Mouse (Mus musculus): Measurements from ENCODE around the gene Ppp2r5d.

The Ppp2r5d gene

DNA sequence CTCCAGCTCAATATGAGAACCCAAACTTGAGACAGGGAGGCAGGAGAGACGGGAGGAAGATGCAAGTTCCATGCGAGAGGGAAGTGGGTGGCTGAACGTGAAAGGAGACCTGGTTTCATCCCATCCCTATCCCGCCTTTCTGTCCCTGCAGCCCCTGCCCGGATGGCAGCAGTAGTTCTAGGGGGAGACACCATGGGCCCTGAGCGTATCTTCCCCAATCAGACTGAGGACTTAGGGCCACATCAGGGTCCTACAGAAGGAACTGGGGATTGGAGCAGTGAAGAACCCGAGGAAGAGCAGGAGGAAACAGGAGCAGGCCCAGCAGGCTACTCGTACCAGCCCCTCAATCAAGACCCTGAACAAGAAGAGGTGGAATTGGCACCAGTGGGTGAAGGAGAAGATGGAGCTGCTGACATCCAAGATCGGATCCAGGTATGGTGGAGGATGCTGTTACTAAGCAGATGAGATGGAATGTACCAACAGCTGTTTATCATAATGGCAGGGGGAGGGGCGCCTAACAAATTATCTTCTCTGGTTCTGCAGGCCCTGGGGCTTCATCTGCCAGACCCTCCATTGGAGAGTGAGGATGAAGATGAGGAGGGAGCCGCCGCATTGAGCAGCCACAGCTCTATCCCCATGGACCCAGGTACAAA is 23.3 kb downstream of the Ppp2r5d start:
- WGBS: 25% methylated on average over 12 of the region's 12 CpGs

DNA sequence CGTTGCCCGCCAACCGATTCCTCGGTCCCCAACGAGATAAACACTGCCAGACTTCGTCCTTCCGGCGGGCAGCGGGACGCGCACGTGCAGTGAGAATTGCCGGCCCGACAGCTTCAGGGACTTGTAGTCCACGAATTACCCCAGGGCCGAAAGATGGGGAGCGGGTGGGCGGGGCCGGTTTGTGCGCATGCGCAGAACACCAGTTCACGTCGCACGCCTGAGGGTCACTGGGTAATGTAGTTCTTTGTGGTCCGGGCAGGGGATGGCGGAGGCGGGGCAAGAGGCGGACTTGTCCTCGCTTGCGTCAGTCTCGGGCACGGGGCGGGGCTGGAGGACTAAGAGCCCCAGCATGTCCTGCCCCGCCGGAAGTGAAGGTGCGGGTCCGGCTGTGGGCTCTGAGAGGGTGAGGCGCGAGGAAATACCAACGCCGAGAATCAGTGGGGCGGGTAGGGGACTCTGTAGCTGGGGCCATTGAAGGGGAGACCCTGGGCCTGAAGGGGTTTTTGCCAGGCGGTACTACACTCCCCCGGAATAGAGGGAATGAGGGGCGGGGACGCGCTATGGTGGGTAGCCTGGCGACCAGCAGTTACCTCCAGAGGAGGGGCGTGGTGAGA is 24.0 kb downstream of the Ppp2r5d start, which contains the start of gene Klhdc3:
Klhdc3 (minus strand) TSS at position 155 of the 614 bp plus-strand sequence.
- under 1% methylated on average over 49 of the region's 49 CpGs for WGBS

DNA sequence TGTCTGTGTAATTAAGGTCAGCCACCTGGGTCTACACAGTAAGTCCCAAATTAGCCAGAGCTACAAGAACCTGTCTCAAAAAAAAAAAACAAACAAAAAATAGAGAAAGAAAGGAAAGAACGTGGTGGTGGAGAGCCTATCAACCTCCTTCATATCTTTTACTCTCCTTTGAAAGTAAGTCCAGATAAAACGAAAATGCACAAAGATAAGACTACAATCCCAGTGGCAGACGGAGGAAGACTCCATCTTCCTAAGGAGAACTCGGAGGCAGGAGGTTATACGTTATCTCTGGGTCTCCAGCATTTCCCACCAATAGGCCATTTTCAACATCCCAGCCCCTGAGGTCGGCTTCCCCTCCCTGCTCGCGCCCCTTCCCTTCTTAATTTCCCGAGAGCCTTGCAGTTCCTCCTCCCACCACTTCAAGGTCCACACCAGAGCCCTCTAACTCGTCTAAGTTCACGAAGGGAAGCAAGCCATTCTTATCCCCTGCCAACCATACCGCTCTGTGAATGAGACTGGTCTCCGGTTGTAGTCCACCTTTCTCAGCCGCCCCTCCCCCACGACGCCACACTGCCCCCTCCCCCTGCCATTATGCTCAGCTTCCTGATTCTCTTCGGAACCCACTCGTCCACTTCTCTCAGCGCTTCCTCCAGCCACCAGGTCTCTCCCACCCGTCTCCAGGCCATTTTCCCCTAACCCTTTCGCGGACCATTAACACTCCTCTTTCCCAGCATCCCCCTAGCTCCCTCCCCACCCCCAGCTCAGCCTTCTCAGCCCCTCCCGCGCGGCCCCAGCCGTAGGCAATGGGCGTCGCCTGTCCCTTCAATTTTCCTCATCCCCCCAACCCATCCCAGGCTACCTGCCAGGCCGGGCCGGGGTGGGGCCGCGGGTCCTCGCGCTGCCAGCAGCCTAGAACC is 24.8 kb downstream of the Ppp2r5d start:
- WGBS: under 1% methylated on average over 34 of the region's 34 CpGs

DNA sequence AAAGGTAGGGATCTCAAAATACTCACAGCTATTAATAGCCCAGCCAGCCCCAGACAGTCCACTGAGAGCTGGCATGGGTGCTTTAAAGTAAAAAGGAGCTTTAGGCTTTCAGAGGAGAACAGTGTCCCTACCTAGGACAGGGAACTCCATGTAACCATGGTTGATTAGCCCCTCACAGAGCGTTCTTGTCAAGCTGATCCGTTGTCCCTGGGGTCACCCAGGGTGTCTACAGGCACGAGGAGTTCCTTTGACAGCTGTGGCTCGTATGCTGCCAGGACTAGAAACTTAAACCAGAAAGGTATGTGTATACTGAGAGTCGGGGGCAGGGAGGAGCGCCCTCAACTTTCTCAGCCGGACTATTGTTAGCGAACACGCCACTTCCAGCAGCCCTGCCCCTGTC is 26.0 kb downstream of the Ppp2r5d start:
- WGBS: 51% methylated on average over 9 of the region's 9 CpGs

DNA sequence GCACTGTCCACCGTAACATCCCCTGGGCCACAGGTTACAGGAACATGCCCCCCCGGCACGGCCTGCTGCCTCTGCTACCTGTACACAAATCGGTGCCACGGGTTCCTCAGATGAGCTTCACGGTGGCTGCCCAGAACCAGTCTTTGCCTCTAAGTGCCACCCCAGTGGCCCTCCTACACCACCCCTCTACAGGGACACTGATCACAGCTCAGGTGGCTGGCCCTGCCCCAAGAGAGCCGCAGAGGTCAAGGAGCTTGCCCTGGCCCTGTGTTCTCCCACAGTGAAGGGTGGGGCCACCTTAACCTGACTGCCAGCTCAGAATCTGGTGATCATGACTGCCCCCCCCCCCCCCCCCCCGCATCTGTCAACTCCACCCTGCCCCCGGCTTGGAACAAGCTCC is 26.5 kb downstream of the Ppp2r5d start, which contains the start of gene Mea1:
Mea1 (plus strand) TSS at position 378 of the 400 bp plus-strand sequence.
- 79% methylated on average over 9 of the region's 9 CpGs for WGBS

DNA sequence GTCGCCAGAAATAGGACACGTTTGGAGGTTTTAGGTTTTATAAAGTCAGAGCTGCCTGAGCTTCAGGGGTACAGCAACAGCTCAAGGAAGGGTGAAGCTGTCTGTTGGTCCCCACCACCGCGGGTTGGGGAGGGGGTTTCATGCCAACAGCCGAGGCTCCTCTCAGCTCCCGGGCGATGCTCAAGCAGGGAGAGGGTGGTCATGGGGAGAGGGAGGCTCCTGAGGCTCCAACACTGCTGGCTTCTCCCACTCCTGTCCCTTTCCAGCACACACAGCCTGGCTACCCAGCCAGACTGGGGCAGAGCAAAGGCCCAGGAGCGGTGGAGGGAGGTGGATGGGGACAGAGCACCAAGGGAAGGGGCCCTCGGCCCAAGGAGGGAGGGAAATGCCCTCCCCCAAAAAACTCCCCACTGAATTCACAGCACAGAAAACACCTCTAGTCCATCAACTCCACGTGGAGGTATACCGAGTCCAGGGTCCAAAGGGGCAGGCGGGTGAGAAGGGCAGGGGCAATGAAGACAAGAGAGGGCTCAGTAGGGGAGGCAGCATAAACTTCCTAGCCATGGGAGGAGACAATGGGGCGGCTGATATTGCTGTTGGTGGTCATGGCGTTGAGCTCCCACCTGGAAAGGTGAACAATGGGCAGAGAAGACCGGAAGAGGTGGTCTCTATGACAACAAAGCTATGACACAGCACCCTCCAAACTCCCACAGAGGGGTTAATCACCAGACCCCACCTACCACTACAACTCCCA is 30.2 kb downstream of the Ppp2r5d start:
- 19% methylated on average over 15 of the region's 15 CpGs for WGBS

DNA sequence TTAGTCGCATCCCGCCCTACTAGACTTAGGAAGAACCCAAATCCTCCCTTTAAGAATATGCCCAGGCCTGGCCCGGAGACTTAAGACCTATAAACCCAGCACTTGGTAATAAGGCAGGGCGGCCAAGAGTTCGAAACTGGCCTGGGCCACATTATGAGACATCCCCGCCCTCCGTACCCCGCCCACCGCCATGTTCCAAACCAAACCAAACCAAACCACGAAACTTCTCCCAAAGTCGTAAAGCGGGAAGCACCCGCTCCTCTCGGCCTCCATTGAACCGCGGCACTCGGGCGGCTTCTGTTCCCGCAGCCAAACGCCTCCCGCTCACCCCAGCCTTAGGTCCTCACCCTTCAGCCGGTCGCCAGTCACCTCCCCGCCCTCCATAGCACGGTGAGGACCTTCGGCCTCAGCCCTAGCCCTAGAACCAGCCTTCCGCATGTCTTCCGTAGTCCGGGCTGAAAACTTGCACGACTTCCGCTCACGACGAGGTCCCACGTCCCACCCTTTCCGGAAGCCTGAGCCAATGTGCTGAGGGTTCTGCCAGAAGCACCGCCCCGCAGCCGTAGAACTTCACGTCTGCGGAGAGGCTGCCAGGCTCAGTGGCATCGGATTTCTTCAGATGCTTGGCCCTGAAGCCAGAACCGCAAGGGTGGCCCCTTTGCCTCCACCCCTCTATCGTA is 30.9 kb downstream of the Ppp2r5d start, which contains the start of gene Rrp36:
Rrp36 (minus strand) TSS at position 503 of the 680 bp plus-strand sequence.
- under 1% methylated on average over 43 of the region's 43 CpGs for WGBS

DNA sequence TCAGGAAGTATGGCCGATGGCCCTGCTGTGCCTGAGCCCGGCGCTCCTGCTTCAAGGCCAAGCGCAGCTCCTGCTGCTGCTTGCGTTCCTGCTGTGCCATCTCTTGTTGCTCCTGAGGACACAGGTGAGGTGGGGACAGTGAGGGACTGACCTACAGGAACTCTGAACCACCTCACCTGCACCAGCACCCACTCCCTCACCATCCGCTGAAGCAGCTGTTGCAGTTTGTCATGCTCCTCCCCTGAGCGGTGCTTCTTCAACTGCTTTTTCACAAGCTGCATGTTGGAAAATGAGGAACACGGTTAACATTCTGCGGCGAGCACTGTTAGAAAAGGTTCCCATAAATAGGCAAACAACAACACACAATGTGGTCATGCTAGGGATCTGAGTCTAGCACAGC is 35.0 kb downstream of the Ppp2r5d start:
- WGBS: 96% methylated on average over 10 of the region's 10 CpGs

DNA sequence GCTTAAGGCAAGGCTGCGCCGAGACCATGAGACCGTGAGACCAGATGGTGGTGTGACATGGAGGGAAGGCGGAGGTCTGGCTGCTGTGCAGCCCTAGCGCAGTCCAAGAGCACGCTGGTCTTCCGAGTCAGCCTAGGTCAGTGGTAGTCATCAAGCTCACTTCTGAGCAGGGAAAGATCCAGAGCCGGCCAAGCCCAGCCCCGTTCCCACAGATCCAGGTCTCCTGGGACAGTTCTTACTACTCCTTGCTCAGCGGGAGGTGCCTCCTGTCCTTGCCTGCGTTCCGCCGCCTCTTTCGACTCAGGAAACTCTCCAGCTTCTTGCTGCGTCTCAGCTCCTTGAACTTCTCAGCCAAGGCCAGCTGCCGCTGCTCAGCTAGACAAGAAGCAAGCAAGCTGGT is 37.2 kb downstream of the Ppp2r5d start:
- WGBS: 84% methylated on average over 16 of the region's 16 CpGs

DNA sequence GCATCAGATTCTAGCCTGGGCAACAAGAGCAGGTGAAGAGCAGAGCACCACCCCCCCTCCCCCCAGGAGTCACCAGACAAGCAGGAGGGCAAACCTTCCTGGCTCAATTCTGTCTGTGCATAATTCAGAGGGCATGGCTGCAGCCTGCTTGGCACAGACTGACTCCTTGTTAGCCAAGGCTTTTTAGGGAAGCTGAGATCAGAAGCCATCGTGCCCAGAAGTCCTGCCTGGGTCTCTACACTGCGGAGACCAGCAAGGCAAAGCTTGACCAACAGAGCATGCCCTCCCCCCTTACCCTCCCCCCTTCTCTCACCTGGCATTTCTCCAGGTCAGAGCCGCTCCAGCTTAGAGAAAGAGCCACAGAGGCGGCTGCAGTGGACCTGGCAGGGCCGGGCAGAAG is 42.2 kb downstream of the Ppp2r5d start:
- 76% methylated on average over 5 of the region's 5 CpGs for WGBS

DNA sequence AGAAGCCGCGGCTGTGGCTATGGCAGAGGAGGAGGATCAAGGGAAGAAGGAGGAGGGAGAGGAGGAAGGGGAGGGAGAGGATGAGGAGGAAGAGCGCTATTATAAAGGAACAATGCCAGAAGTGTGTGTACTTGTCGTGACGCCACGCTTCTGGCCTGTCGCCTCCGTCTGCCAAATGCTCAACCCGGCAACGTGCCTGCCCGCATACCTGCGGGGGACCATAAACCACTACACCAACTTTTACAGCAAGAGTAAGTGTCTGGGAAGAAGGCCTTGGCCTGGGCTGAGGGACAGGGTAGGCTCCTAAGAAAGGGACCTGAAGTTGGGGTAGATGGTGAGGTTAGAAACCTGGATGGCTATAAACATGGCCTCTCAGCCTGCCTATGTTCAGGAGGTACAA is 42.9 kb downstream of the Ppp2r5d start:
- WGBS: 88% methylated on average over 12 of the region's 12 CpGs

DNA sequence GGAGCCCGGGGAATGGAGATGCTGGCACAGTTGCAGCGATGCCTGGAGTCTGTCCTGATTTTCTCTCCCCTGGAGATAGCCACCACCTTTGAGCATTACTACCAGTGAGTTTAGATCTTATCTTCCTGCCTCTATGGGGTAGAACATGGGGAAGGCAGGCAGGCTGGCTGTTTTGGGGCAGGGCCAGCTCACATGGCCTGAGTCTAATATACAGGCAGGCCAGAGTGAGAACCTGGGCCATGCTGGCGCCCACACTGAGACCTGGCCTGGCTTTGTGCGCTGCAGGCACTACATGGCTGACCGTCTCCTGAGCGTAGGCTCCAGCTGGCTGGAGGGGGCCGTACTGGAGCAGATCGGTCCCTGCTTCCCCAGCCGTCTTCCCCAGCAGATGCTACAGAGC is 43.6 kb downstream of the Ppp2r5d start:
- 94% methylated on average over 9 of the region's 9 CpGs for WGBS

DNA sequence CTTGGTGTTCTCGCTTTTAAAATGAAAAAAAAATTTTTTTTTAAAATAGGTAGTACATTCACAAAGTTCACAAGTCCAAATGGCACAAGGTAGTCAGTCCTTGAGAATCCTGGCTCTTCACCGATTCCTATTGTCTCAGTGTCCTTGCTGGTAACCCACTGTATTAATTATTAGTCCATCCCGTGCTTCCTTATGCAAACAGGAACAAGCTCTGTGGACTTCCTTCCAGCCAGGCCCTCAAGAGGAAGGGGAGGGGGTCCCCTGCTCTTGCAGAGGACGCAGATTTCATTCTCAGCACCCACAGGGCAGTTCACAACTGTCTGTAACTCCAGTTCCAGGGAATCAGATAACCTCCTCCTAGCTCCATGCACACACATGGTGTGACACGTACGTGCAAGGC is 48.9 kb downstream of the Ppp2r5d start:
- WGBS: 84% methylated on average over 6 of the region's 6 CpGs

DNA sequence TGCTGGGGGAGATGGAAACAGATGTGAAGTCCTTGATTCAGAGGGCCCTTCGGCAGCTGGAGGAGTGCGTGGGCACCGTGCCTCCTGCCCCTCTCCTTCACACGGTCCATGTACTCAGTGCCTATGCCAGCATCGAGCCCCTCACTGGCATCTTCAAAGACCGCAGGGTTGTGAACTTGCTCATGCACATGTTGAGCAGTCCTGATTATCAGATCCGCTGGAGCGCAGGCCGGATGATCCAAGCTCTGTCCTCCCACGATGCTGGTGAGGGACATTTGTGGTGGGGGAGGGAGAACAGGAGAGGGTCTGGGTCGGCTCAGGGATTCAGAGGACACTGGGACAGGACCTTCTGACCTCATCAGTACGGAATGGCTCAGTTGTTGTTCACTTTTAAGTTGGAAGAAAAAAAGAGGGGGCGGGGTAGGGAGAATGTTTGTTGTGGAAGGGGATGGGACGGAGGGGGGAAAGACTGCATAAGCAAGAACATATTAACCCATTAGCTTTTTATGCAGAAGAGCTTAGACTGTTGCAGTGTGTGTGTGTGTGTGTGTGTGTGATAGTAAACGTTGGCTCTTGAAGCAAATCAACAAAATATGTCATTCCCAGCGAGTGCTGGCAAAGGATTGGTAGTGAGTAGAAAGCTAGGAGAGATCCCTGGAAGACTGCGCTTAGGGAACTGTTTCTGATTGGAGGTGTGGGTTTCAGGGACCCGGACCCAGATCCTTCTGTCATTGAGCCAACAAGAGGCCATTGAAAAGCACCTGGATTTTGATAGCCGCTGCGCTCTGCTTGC is 53.0 kb downstream of the Ppp2r5d start:
- 67% methylated on average over 20 of the region's 20 CpGs for WGBS

DNA sequence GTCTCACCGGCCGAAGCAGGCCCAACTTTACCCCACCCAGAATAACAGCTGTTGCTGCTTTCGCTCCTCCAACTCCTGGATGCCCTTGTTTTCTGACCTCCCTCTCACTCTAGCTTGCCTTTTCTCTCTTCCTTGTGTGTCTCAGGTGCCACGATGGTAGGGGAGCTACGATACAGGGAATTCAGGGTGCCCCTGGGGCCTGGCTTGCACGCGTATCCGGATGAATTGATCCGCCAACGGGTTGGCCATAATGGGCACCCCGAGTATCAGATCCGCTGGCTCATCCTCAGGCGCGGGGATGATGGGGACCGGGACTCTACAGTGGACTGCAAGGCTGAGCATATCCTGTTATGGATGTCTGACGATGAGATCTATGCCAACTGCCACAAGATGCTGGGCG is 53.6 kb downstream of the Ppp2r5d start:
- 66% methylated on average over 17 of the region's 17 CpGs for WGBS

DNA sequence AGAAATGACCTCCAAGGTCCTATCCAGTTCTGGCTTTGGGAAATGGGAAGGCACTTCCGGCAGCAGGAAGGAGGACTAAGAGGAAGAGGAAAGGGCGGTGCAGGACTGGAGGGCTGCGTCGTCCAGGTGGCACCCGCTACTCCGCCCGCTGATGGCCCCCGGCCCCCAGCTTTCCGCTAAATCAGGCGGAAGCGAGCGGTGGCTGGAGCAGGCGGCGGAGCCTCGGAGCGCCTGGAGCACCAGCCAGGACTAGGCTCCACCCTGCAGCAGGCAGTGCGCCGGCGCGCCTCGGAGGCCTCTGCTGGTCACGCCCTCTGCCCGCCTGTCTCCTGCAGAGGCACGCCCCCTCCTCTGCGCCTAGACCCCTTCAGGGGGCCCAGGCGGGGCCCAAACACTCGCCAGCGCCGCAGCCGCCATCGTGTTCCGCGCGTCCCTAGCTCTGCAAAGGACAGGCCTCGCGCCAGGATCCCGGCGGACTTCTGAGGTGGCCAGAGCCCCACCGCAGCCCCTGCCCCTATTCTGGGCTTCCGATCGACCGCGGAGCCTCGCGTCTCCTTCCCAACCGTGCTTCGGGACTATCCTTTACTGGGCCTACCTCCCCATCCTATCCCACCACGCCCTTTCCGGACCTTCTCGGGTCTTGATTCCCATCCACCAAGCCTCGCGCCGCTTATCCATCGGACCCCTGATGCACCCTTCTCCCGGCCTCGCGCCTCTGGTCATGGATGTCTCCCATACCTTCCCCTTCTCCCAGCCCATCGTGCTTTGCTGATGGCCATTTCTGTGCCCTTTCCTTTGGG is 54.5 kb downstream of the Ppp2r5d start, which contains the start of gene Cul7:
Cul7 (plus strand) TSS at position 106 of the 800 bp plus-strand sequence.
- under 1% methylated on average over 58 of the region's 58 CpGs for WGBS

DNA sequence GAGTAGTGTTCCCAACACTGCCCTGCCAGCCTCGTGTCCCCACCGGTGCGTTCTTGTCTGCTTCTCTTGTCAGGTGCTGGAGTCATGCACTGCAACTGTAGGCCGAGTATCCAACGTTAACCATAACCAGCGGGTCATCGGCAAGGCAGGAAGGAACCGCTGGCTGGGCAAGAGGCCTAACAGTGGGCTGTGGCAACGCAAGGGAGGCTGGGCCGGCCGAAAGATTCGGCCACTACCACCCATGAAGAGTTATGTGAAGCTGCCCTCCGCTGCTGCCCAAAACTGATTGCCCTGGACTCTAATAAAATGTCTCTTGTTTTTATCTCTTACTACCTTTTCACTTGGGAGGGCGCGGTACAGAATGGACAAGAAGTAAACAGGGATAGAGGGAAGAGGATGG is 55.1 kb downstream of the Ppp2r5d start:
- 28% methylated on average over 15 of the region's 15 CpGs for WGBS

DNA sequence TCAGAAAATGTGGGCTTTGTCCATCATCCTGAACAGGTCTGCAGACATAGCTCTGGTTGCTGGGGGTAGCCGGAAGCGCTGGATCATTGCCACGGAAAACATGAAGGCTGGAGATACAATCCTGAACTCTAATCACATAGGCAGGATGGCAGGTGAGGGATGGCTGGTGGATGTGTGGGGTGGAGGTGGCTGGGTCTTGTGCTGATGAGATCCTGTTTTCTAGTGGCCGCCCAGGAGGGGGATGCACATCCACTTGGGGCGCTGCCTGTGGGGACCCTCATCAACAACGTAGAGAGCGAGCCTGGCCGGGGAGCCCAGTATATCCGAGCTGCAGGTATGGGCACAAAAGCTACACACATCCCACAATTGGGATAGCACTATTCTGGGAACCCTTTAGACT is 56.5 kb downstream of the Ppp2r5d start:
- 91% methylated on average over 9 of the region's 9 CpGs for WGBS

DNA sequence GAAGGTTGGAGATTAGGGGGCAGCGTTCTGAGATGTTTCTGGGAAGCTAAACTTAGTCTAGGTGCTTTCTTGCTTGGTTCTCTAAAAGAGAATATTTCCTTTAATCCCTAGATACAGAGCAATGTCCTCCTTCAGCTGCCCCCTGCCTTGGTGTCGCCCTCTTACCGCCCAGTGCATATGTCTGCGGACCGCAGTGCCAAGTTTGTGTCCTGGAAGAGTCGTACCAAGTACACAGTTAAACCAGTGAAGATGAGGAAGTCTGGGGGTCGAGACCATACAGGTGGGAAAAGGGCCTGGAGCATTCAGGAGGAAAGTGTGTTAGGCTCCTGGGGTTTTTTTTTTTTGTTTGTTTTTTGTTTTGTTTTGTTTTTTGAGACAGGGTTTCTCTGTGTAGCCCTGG is 57.6 kb downstream of the Ppp2r5d start:
- 90% methylated on average over 7 of the region's 7 CpGs for WGBS
